Mouse (Mus musculus) telencephalon, adult 2 months (tissue): ENCODE results near the gene Spib.

Experiments used
- DNase-seq: peaks from one replicate; pipeline ENCODE4 v3.0.0-alpha.2; 2011; ENCODE audit warnings: low read depth, low spot score

Gene Spib

DNA sequence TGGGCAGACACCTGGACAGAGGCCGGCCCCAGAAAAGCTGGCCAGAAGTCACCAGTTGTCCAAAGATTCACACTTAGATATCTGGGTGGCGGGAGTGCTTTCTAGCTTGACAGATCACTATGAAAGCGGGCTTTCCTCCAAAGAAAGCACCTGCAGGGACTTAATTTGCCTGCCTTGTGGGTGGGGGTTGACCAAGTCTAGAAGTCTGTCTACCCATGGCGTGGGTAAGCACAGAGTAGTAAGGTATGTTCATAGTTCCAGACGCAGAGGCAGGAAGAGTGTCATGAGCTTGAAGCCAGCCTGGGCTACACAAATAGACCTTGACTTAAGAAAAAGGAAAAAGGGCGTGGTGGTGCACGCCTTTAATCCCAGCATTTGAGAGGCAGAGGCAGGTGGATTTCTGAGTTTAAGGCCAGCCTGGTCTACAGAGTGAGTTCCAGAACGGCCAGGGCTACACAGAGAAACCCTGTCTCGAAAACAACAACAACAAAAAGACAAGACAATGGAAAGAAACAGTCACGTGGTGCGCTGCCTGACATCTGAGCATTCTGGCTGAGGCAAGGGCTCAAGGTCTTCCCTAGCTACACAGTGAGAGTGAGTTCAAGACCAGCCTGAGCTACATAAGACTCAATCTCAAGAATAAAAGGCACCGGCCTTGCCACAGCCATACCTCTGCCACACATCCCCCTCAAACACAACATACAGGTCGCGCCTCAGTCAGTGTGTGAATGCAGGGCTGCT is 5.3 kb downstream of the Spib start:
- DNase-seq: no peak

DNA sequence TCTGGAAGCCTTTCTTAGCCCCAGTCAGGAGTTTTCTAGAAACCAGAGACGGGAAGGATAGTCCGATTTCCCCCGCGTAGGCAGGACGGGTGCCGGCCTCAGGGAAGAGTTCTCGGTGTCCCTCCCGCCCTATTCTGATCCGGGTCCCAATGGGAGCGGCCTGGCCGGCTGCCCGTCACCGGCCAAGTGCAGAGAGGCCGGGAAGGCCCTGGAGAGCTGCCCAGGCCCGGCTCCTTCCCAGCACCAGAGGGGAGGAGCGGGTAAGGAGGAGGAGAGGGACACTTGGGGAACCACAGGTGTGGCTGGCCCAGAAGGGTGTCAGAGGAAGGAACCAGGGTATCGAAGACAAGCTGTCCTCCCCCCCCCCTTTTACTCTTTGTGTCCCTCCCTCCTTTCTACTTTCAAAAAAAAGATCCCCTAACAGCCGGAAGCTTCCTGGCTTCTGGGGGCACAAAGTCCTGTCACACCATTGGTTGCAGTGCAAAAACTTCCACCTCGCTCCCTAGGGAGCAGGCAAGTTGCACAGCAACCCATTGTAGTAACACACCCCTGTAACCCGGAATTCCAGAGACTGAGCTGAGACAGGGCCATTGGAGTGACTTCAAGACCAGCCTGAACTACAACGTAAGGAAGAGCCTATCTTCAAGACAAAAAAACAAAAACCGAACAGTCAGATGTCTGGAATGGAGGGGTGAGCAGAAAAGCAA is 6.6 kb downstream of the Spib start:
- no peak for DNase-seq

- DNase-seq: no peak
These were observed 7.4 kb downstream of the Spib start, which contains the start of gene Mybpc2 for GRCm38 (mm10) chr7:44524502-44524901. Gene Mybpc2 (minus strand): TSS chr7:44524656.

GRCm38 (mm10) chr7:44523056-44523455 is 8.8 kb downstream of the Spib start:
- DNase-seq: no peak

GRCm38 (mm10) chr7:44521710-44522109 is 10.2 kb downstream of the Spib start:
- DNase-seq: no peak

DNA sequence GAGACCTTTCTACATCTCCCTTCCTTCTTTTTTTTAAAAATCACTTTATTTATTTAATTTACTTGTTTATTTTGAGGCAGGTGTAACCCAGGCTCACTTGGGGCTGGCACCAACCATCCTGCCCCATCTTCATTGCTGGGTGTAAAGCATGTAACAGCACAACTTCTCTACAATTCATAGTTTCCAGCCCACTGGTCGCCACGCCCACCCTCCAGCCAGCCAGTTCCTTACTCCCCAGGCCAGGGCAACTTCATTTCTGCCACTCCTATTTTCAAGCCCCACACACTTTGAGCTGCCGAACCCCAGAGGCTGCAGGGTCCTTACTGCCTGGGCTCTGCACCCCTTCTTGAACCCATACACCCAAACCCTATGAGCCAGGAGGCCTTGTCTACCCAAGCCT is 10.9 kb downstream of the Spib start:
- DNase-seq: no peak

- no peak for DNase-seq
These were observed 12.5 kb downstream of the Spib start for GRCm38 (mm10) chr7:44519240-44519913.

- no peak for DNase-seq
These were observed 24.4 kb downstream of the Spib start for GRCm38 (mm10) chr7:44507491-44507890.

GRCm38 (mm10) chr7:44501563-44502115 is 30.2 kb downstream of the Spib start:
- DNase-seq: peak; percentile 55

GRCm38 (mm10) chr7:44500046-44500445 is 31.8 kb downstream of the Spib start:
- no peak for DNase-seq

DNA sequence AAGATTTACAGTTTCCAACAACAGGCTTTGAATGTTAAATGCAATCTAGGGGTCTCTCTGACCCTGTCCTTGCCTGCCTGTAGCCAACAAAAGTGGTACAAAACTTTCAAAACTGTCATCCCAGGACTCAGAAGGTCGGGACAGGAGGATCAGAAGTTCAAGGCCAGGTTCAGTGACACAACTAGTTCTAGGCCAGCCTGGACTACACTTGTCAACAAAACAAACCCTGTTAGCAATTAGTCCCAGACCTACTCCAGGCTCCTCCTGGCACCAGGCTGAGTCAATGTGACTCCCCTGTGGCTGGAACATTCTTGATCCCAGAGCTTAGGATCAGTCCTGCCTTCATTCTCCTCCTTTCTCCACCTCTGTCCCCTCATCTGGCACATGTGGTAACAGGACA is 32.9 kb downstream of the Spib start:
- DNase-seq: no peak

DNA sequence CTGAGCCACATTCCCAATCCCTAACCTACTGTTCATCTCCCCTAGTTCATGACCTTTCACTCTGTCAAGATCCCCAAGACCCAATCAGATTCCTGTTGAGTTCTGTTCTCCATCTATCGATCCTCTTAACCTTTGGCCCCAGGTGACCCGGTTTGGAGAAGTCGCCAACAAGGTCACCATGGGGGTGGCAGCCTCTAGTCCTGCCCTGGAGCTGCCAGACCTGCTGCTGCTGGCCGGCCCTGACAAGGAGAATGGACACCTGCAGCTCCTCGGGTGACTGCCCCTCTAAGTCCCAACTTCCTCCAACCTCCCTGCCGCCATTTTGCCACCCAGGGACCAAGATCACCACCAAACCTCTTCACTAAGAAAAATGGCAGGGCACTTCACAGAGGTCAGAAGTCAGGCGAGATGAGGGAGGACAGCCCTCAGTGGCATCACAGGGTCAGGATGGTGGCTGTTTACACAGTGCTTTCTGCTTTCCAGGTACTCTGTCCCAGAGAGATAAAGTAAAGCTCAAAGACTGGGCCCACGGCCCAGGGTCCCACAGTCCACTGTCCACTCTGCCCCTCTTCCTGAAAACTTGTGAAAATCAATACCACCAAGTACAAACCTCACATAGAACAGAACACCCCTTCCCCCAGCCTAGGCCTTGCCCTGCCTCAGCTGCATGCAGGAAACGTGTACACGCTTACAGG is 34.4 kb downstream of the Spib start:
- no peak for DNase-seq

GRCm38 (mm10) chr7:44496771-44497109 is 35.1 kb downstream of the Spib start:
- no peak for DNase-seq

GRCm38 (mm10) chr7:44495992-44496770 is 35.7 kb downstream of the Spib start, which contains the start of the genes Emc10 and Fam71e1:
Gene Emc10 (minus strand): TSS chr7:44496529.
Gene Fam71e1 (plus strand): TSS chr7:44496581.
- peak; percentile 97 for DNase-seq

DNA sequence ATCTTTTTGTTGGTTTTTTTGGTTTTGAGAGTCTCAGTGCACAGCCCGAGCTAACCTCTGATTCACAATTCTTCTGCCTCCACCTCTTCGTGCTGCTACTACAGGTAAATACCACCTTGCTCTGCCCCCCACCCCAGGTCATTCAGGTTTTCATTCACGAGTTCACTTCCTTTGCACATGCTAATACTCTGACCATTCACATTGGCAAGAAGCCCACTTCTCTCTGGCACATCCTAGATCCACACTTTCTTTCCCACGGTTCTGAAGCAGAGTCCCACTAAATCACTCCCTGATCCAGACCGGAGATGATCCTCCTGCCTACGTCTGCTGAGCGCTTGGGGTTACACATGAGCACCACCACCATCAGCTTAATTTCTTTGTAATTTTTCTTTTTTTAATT is 36.8 kb downstream of the Spib start:
- DNase-seq: no peak

DNA sequence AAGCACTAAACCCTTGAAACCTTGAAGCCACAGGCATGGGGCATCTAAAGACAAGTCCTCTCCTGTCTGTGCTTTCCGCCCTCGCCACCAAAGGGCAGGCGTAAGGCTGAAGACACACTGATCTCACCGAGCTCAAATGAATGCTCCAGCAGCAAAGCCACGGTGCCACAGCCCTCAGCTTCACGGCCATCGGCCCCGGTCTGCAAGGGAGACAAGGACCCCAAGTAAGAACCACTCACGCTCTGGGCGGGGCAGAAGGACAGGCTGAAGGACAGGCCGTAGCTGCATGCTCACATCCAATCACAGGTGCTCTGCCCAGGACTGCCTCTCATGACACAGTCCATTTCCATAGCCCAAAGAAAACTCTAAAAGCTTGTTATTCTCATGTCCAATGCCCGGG is 37.2 kb downstream of the Spib start:
- DNase-seq: no peak

- DNase-seq: no peak
These were observed 39.6 kb downstream of the Spib start for GRCm38 (mm10) chr7:44492166-44492826.

- no peak for DNase-seq
These were observed 40.5 kb downstream of the Spib start for GRCm38 (mm10) chr7:44491391-44491790.

DNA sequence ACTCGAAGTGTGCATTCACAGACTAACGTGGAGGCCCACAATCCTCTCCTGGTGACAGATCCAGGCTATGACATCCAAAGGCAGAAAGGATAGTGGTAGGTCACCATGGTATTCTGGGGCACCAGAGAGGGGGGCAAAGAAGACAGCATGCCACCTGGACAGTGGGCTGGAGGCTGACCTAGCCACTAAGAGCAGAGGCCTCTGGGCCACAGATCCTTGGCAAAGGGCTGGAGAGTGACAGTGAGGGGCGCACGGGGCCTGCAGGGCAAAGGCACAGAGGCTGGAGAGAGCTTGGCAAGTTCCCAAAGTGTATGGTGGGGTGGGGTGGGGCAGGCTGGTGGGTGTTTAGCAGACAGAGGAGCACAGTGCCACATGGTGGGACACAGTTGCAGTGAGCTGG is 41.6 kb downstream of the Spib start:
- no peak for DNase-seq

GRCm38 (mm10) chr7:44488545-44488944 is 43.3 kb downstream of the Spib start:
- DNase-seq: no peak
